Mouse (Mus musculus): ENCODE results near the gene Ttc7b.

GRCm38 (mm10) chr12:100538445-100539157, 18.0 kb upstream of the Ttc7b start:
- no peak for TF ChIP-seq CTCF (IDR thresholded peaks at IDR 0.05; ENCODE audit: control insufficient read depth, insufficient read depth, insufficient read length)
- TF ChIP-seq USF1 (IDR thresholded peaks at IDR 0.05; ENCODE audit: low read depth) = peak; percentile 57
- no peak for TF ChIP-seq CEBPB (IDR thresholded peaks at IDR 0.05; ENCODE audit: low read depth)
- TF ChIP-seq MYOD1 (IDR thresholded peaks at IDR 0.05; ENCODE audit: control insufficient read depth, insufficient read length, low read depth) = no peak
- no peak for TF ChIP-seq MAX (IDR thresholded peaks at IDR 0.05)
- TF ChIP-seq MYOG (IDR thresholded peaks at IDR 0.05; ENCODE audit: control insufficient read depth, extremely low read depth, insufficient read length) = no peak
- TF ChIP-seq FOSL1 (IDR thresholded peaks at IDR 0.05; ENCODE audit: insufficient read depth, low read length, poor library complexity, severe bottlenecking) = no peak

Measured in C2C12 (cell line).